Mouse (Mus musculus) lung, postnatal 0 days (tissue): ENCODE measurements around the gene Hoxb8. TPM values are rescaled to one million over a fixed set of nuclear protein-coding genes. Genes with fewer than 3 reads are reported as not detected.

ENCODE experiments used
- ATAC-seq: fragments of 200-750 bp; cut with Nextera tagmentation; 2 replicates; pipeline ENCODE4 v1.8.0; 2017; ENCODE audit warnings: moderate library complexity
- DNase-seq: peaks from one replicate; pipeline ENCODE4 v3.0.0-alpha.2; 2016; ENCODE audit warnings: low spot score
- H3K27ac ChIP-seq: fragments of 300-500 bp; sonication (generic); 2 replicates; pipeline ENCODE4 v1.5.1; 2014; ENCODE audit warnings: antibody characterized with exemption, mild to moderate bottlenecking, low read length, mixed read lengths
- H3K27me3 ChIP-seq: fragments of 300-500 bp; sonication (generic); replicated peaks from 2 replicates; pipeline ENCODE4 v1.6.1; 2014; ENCODE audit warnings: low read length, mixed read lengths; ENCODE audit not compliant: insufficient read depth
- H3K36me3 ChIP-seq: fragments of 300-500 bp; sonication (generic); 2 replicates; pipeline ENCODE4 v1.6.1; 2014; ENCODE audit warnings: low read length, mixed read lengths; ENCODE audit not compliant: insufficient read depth
- H3K4me1 ChIP-seq: fragments of 300-500 bp; sonication (generic); 2 replicates; pipeline ENCODE4 v1.6.1; 2014; ENCODE audit warnings: antibody characterized with exemption, low read depth, low read length, mixed read lengths; ENCODE audit not compliant: insufficient read depth
- H3K4me2 ChIP-seq: fragments of 300-500 bp; sonication (generic); replicated peaks from 2 replicates; pipeline ENCODE4 v1.6.1; 2014; ENCODE audit warnings: low read depth, mild to moderate bottlenecking, low read length, moderate library complexity, mixed read lengths
- H3K4me3 ChIP-seq: fragments of 300-500 bp; sonication (generic); 2 replicates; pipeline ENCODE4 v1.5.1; 2014; ENCODE audit warnings: low read depth, low read length
- H3K9ac ChIP-seq: fragments of 300-500 bp; sonication (generic); replicated peaks from 2 replicates; pipeline ENCODE4 v1.6.1; 2014; ENCODE audit warnings: low read depth, mild to moderate bottlenecking
- H3K9me3 ChIP-seq: fragments of 300-500 bp; sonication (generic); 2 replicates; pipeline ENCODE4 v1.6.1; 2016; ENCODE audit warnings: low read length, mixed read lengths
- CTCF ChIP-seq: IDR thresholded peaks from 2 replicates; pipeline ENCODE4 v1.5.1; 2016; ENCODE audit warnings: antibody characterized with exemption, mild to moderate bottlenecking
- EP300 ChIP-seq: IDR thresholded peaks from 2 replicates; pipeline ENCODE4 v1.6.1; 2016; ENCODE audit warnings: antibody characterized with exemption, mild to moderate bottlenecking, control low read depth
- WGBS: fragments of 180-500 bp; shearing (Covaris S2); extraction: QIAGEN DNeasy Blood & Tissue Kit; methylation state at CpG from one replicate; pipeline ENCODE4 v1.1.7; 2014; 5-methylcytosine and 5-hydroxymethylcytosine counted together
- polyA plus RNA-seq: library from polyadenylated mRNA; unstranded; fragments of >200 nt; fragmentation: Nextera tagmentation; extraction: Ambion mirVana; gene quantifications from 2 replicates; pipeline ENCODE4 v1.2.1, GENCODE M21; 2015

Gene Hoxb8
- polyA plus RNA-seq, 1 experiment from 2014 or later: 0.23 TPM

DNA sequence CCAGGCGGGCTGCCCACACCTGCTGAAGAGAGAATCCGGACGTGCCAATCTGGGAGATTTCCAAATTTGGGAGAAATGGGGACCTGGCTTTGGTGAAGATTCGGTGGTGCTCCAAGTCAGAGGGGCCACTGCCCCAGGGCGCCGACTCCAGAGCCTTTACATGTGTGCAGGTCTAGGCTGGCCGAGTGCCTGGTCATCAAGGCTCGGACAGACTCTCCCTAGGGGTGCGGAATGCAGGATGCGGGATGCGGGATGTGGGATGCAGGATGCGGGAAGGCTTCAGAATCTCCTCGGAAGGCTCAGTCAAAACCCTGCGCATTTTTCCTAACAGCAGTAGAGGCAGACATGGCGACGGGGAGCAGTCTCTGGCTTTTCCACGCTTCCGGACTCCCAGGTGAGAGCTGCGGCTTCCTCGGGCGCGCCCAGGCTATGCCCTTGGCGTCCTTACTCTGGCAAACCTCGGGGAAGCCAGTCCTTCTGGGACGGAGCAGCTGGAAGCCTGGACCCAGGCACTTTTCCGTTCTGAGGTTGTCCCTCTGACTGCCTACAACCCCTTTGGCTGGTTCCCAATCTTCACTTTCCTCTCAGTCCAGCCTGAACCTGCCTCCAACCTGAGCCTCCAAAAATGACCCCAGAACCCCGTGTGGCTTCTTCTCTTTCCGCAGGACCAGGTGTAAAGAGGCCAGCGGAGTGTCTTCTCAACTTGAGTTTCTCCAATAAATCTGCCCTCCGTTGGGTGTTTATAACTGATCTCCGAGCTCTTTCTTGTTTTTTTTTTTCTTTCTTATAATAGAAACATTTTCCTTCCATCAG, 2.1 kb upstream of the Hoxb8 start:
- 9% methylated on average over 31 of the region's 31 CpGs for WGBS
- Histone ChIP-seq H3K4me2 (no peak overlapping the region), H3K4me3 (no peak overlapping the region), H3K27me3 (peaks cover 74% of the 10 kb centered on the region), H3K36me3 (no peaks in the 10 kb centered on the region), H3K9me3 (no peaks in the 10 kb centered on the region), H3K27ac (no peak overlapping the region), H3K4me1 (no peaks in the 10 kb centered on the region), H3K9ac (no peak overlapping the region)
- no peak for TF ChIP-seq EP300
- no peak for TF ChIP-seq CTCF
- DNase-seq (no peak), ATAC-seq (no peak)

DNA sequence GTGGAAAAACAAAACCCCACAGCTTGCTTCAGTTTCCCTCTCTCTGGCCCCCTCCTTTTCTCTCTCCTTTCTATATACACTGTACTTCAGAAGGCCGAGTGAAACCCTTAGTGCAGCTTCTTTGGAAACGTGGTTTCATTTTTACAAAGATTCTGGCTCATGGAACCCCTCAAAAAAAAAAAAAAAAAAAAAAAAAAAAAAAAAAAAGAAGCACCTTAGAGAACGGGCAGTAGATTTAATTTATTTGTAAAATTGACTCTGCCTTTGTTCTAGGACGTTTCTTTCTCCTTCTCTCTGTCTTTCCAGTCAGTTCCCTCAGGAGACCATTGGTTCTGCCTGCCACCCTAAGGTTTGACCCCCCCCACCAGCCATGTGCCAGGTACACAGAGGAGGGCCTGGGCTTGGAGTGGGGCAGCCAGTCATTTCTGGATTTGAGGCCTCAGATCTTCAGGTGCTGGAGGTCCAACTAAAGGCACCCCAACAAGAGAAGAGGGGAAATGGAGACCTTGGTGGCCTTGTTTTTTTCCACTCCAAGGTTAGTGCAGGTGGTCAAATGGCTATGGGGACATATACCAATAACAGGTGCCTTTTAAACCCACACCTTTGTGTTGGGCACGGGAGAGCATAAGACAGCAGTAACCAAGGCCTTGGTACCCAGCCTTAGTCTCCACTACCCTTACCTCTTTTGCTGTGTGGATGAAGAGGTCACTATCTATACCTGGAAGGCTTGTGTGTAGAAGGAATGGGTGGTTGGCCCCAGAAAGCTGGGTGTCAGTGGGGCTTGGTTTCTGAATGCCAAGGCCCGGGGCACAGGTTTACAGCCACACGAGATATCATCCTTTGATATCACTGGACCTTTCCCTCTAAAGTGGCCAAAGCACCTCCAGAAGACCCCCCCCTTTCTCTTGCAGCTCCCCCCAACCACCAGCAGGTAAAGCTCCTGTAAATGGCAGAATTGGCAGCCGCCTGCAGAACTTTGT, 1.0 kb upstream of the Hoxb8 start:
- H3K36me3 ChIP-seq: no peaks in the 10 kb centered on the region
- no peak overlapping the region for H3K4me2 ChIP-seq
- TF ChIP-seq CTCF (no peak), EP300 (no peak)
- H3K4me3 ChIP-seq: no peak overlapping the region
- no peaks in the 10 kb centered on the region for H3K4me1 ChIP-seq
- no peak overlapping the region for H3K9ac ChIP-seq
- no peaks in the 10 kb centered on the region for H3K9me3 ChIP-seq
- WGBS: 44% methylated on average over 8 of the region's 8 CpGs
- DNase-seq (no peak), ATAC-seq (no peak)
- peaks cover 64% of the 10 kb centered on the region for H3K27me3 ChIP-seq
- no peak overlapping the region for H3K27ac ChIP-seq

DNA sequence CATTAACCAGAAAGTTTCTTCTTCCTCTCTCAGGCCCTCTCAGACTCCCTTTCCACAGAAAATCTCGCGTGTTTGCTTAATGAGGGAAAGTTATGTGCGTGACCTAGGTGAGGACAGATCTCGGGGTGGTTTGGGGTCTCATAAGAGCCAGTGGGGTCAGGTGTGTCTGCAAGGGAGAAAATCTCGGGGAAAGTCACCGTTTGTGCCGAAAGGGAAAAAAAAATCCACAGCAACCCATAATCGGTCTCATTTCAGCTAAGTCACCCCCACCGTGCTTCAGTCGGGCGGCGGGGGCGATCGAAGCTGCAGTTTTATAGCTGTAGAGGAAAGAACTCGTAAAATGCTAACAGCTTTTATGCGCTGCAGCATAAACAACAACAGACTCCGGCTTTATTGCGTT, 309 bp upstream of the Hoxb8 start:
- Histone ChIP-seq H3K27me3 (peaks cover 58% of the 10 kb centered on the region), H3K27ac (no peak overlapping the region), H3K4me1 (no peaks in the 10 kb centered on the region), H3K4me3 (no peak overlapping the region), H3K36me3 (no peaks in the 10 kb centered on the region), H3K9me3 (no peaks in the 10 kb centered on the region), H3K4me2 (no peak overlapping the region), H3K9ac (no peak overlapping the region)
- no peak for DNase-seq
- WGBS: 17% methylated on average over 18 of the region's 18 CpGs
- TF ChIP-seq EP300 (no peak), CTCF (no peak)
- no peak for ATAC-seq

DNA sequence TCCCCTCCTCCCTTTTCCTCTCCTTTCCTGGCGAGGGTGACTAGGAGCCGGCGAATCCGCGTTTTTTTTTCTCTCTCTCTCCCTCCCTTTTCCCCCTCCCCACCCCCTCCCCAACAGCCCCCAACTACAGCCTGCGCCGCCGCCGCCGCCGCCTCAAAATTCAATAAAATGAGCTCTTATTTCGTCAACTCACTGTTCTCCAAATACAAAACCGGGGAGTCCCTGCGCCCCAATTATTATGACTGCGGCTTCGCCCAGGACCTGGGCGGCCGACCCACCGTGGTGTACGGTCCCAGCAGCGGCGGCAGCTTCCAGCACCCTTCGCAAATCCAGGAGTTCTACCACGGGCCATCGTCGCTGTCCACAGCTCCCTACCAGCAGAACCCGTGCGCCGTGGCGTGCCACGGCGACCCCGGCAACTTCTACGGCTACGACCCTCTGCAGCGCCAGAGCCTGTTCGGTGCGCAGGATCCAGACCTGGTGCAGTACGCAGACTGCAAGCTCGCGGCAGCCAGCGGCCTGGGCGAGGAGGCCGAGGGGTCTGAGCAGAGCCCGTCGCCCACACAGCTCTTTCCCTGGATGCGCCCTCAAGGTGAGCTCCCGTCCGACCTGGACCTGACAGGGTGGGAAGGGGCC, 1.2 kb downstream of the Hoxb8 start:
- no peak overlapping the region for H3K27ac ChIP-seq
- DNase-seq (no peak), ATAC-seq (no peak)
- no peak overlapping the region for H3K9ac ChIP-seq
- H3K36me3 ChIP-seq: no peaks in the 10 kb centered on the region
- H3K4me3 ChIP-seq: peak overlapping the region; percentile 47
- TF ChIP-seq CTCF (no peak), EP300 (no peak)
- H3K4me1 ChIP-seq: no peaks in the 10 kb centered on the region
- peaks cover 58% of the 10 kb centered on the region for H3K27me3 ChIP-seq
- WGBS: under 1% methylated on average over 40 of the region's 49 CpGs
- peak overlapping the region; percentile 70 for H3K4me2 ChIP-seq
- no peaks in the 10 kb centered on the region for H3K9me3 ChIP-seq

GRCm38 (mm10) chr11:96284041-96284749, 2.5 kb downstream of the Hoxb8 start:
- Histone ChIP-seq H3K9ac (peak overlapping the region; percentile 41; the same call in 1 of the 2 replicates), H3K27me3 (peaks cover 57% of the 10 kb centered on the region), H3K9me3 (no peaks in the 10 kb centered on the region), H3K4me1 (no peaks in the 10 kb centered on the region), H3K36me3 (no peaks in the 10 kb centered on the region), H3K4me2 (peak overlapping the region; percentile 70), H3K4me3 (peak overlapping the region; percentile 47), H3K27ac (peak overlapping the region; percentile 40)
- no peak for TF ChIP-seq EP300
- peak; percentile 49 for TF ChIP-seq CTCF
- DNase-seq (peak; percentile 79), ATAC-seq (peak; percentile 69)
- WGBS: under 1% methylated on average over 44 of the region's 49 CpGs
